Mouse (Mus musculus) brain, embryonic 18.5 days (tissue): ENCODE data around the gene Ruvbl1.

ENCODE experiments used
- DNase-seq: peaks from one replicate; pipeline ENCODE4 v3.0.0-alpha.2; 2012; ENCODE audit warnings: low read depth, low spot score

The Ruvbl1 gene

DNA sequence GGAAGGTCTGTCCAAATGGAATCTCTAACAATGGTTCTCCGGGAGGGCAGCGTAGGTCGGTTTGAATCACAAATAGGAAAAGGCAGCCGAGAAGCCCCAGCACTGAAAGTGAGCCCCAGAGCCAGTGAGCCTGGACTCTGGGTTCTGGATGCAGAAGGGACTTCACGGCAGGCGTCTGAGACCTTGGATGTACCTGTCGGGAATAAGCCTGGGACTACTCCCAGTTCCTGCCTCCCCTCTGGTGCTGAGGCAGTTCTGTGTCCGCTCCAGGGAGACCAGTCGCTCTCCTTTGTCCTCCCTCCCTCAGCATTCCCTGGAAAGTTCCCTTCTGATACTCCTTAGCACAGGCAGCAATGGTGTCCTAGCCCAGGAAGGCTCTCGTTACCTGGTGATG is 80.2 kb downstream of the Ruvbl1 start:
- no peak for DNase-seq
